Comparison of ENCODE assay signal across 13 mouse cellular contexts in the genomic region with DNA sequence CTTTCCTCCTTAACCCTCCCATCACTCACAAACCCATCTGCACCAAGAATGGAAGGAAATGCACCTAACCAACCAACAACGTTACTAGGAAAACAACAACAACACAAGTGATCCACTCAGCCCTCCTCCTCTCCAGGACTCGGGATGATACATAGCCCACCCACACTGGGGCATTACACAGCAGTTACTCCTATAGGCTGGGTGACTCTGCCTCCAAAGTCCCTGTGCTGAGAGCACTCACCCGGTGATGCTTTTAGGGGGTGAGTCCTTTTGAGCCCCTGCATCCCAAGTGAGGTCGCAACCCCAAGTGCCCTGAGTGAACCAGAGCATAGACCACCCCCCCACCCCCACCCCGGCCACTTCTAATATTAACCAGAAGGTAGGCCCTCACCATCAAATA.
"Had no signal": no experiment of that assay in that cellular context is flagged by ENCODE, and none has a peak within 500 bp of the region (broad histone marks: within the 10 kb centered on the region; RNA-seq: fewer than 3 reads in every experiment).

No protein-coding gene starts in this region.

- DNase-seq: kidney, adult 11 months; kidney, adult 9 months; kidney, postnatal 10 days; left cerebral cortex, postnatal 4 days; lung, embryonic 14.5 days; lung, postnatal 10 days; lung, postnatal 4 days; right cerebral cortex, postnatal 14 days; thymus, postnatal 14 days had no signal

- H3K9me3 ChIP-seq: midbrain, embryonic 15.5 days; stomach, embryonic 15.5 days had no signal

- H3K9ac ChIP-seq: liver, embryonic 12.5 days; lung, embryonic 14.5 days; midbrain, embryonic 15.5 days; stomach, embryonic 15.5 days had no signal

- H3K27ac ChIP-seq: liver, embryonic 12.5 days; midbrain, embryonic 10.5 days; midbrain, embryonic 15.5 days; stomach, embryonic 15.5 days had no signal

- H3K4me3 ChIP-seq: liver, embryonic 12.5 days; midbrain, embryonic 10.5 days; midbrain, embryonic 15.5 days; stomach, embryonic 15.5 days had no signal

- H3K36me3 ChIP-seq: liver, embryonic 12.5 days; midbrain, embryonic 10.5 days; midbrain, embryonic 15.5 days; stomach, embryonic 15.5 days had no signal

- H3K4me1 ChIP-seq: liver, embryonic 12.5 days; midbrain, embryonic 10.5 days; midbrain, embryonic 15.5 days; stomach, embryonic 15.5 days had no signal

- ATAC-seq: liver, embryonic 12.5 days; midbrain, embryonic 15.5 days had no signal

- H3K4me2 ChIP-seq: liver, embryonic 12.5 days; lung, embryonic 14.5 days; midbrain, embryonic 15.5 days; stomach, embryonic 15.5 days had no signal

- H3K27me3 ChIP-seq: liver, embryonic 12.5 days; midbrain, embryonic 15.5 days; stomach, embryonic 15.5 days had no signal
